In the genomic region with DNA sequence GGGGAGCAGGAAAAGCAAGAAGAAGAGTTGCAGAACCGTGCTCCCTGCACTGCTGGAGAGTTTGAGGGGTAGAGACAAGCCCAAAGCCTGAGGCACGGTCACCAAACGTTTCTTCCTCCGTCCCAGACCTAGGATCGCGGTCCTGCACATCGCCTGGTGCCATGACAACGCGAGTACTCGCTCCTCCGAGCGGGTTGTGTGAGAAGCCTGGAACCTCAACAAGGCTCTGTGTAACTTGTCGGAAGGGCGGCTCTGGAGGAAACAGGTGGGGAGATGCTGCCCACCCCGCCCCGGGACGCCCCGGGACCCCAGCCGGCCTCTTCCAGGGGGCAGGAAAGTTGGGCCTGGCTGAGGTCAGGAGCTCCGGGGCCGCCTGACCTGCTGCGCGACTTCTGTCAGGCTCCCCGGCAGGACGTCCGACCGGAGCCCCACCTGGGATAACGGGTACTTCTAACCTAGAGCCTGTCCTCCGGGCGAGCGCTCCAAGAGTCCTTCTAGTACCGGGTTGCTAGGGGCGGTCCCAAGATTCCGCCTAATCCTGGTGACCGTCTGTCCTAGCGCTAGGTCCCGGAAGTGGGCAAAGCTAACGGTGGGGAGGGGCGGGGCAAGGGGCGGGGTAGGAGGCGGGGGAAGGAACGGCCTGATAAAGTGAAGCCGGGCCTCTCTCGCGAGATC, we compare ENCODE assay signal across 7 mouse cellular contexts. TPM values are rescaled to one million over a fixed set of nuclear protein-coding genes. Genes with fewer than 3 reads are reported as not detected.
DNase-seq lines count a peak whose midpoint lies in the region; ATAC-seq and TF ChIP-seq lines count a peak whose summit lies in the region.

A gene (minus strand): TSS at position 590 of the 675 bp plus-strand sequence.

- peak; percentile 95 for ATAC-seq in lung, embryonic 15.5 days (ENCODE audit: borderline replicate concordance, extremely low read depth, low FRiP score, low TSS enrichment)
- peak; percentile 11; the same call in 1 of the 2 replicates for ATAC-seq in erythroid progenitor cell, adult 5-6 weeks (replicated peaks; ENCODE audit: low FRiP score, poor library complexity, severe bottlenecking)
- peak; percentile 94 for ATAC-seq in stomach, embryonic 14.5 days (ENCODE audit: insufficient number of reproducible peaks, insufficient read depth, low FRiP score, low read depth)

- H3K27ac ChIP-seq in lung, embryonic 15.5 days: peak within 1 kb of the TSS; percentile 91
- peak within 1 kb of the TSS; percentile 84 for H3K27ac ChIP-seq in bone marrow macrophage, adult 2 months (ENCODE audit: insufficient read depth, low read depth, low read length)
- peak within 1 kb of the TSS; percentile 90 for H3K27ac ChIP-seq in liver, adult 2 months (replicated peaks; ENCODE audit: insufficient read depth, low read depth, low read length)
- peak within 1 kb of the TSS; percentile 95 for H3K27ac ChIP-seq in stomach, embryonic 14.5 days (ENCODE audit: low read length)

- H3K9me3 ChIP-seq in lung, embryonic 15.5 days: no peaks in the 10 kb centered on the region
- H3K9me3 ChIP-seq in stomach, embryonic 14.5 days (ENCODE audit: control insufficient read depth, low read depth, low read length): no peaks in the 10 kb centered on the region

- H3K79me2 ChIP-seq in liver, adult 2 months (ENCODE audit: control insufficient read depth, insufficient read depth, low read length): peaks cover 18% of the 10 kb centered on the region; the same call in 1 of the 2 replicates

- no peaks in the 10 kb centered on the region for H3K27me3 ChIP-seq in lung, embryonic 15.5 days
- H3K27me3 ChIP-seq in liver, adult 2 months (ENCODE audit: control insufficient read depth, insufficient read depth, low read length): no peaks in the 10 kb centered on the region
- H3K27me3 ChIP-seq in stomach, embryonic 14.5 days (ENCODE audit: control insufficient read depth, insufficient read depth, low read length): no peaks in the 10 kb centered on the region

- TF ChIP-seq POLR2A in bone marrow macrophage, adult 2 months (IDR thresholded peaks at IDR 0.05; ENCODE audit: borderline replicate concordance, low read depth, low read length): no peak
- 0 out of 2 replicates have a peak, but pooled peaks have one; percentile 21 for TF ChIP-seq POLR2A in liver, adult 2 months (IDR thresholded peaks at IDR 0.05; ENCODE audit: extremely low read depth, insufficient read depth, low read length)

- WGBS in lung, embryonic 15.5 days: under 1% methylated on average over 44 of the region's 45 CpGs
- WGBS in liver, adult 2 months: under 1% methylated on average over 45 of the region's 45 CpGs
- WGBS in stomach, embryonic 14.5 days: under 1% methylated on average over 45 of the region's 45 CpGs

- peaks cover 23% of the 10 kb centered on the region for H3K4me1 ChIP-seq in lung, embryonic 15.5 days
- peaks cover 31% of the 10 kb centered on the region for H3K4me1 ChIP-seq in bone marrow macrophage, adult 2 months (ENCODE audit: control insufficient read depth, insufficient read depth, low read length)
- peaks cover 46% of the 10 kb centered on the region for H3K4me1 ChIP-seq in liver, adult 2 months (ENCODE audit: control insufficient read depth, insufficient read depth, low read length)
- peaks cover 15% of the 10 kb centered on the region for H3K4me1 ChIP-seq in stomach, embryonic 14.5 days (ENCODE audit: control insufficient read depth, insufficient read depth, low read length)

- TF ChIP-seq CTCF in bone marrow macrophage, adult 2 months (IDR thresholded peaks at IDR 0.05; ENCODE audit: low read depth, low read length): no peak
- TF ChIP-seq CTCF in liver, adult 2 months (IDR thresholded peaks at IDR 0.05; ENCODE audit: low read depth, low read length): no peak

- H3K4me3 ChIP-seq in lung, embryonic 15.5 days: peak within 1 kb of the TSS; percentile 75
- H3K4me3 ChIP-seq in bone marrow macrophage, adult 2 months (ENCODE audit: insufficient read depth, low read length): peak within 1 kb of the TSS; percentile 70
- peak within 1 kb of the TSS; percentile 86 for H3K4me3 ChIP-seq in liver, adult 2 months (ENCODE audit: insufficient read depth, low read depth, low read length)
- peak within 1 kb of the TSS; percentile 94 for H3K4me3 ChIP-seq in stomach, embryonic 14.5 days (ENCODE audit: low read depth, low read length)

- H3K9ac ChIP-seq in lung, embryonic 15.5 days: peak within 1 kb of the TSS; percentile 87
- H3K9ac ChIP-seq in liver, adult 2 months (ENCODE audit: low read depth, low read length): peak within 1 kb of the TSS; percentile 94
- H3K9ac ChIP-seq in stomach, embryonic 14.5 days (replicated peaks; ENCODE audit: low read depth, low read length): peak within 1 kb of the TSS; percentile 87

- H3K4me2 ChIP-seq in lung, embryonic 15.5 days: peak within 1 kb of the TSS; percentile 79
- H3K4me2 ChIP-seq in stomach, embryonic 14.5 days (replicated peaks; ENCODE audit: low read depth, low read length): peak within 1 kb of the TSS; percentile 94

- peaks cover 7% of the 10 kb centered on the region for H3K36me3 ChIP-seq in lung, embryonic 15.5 days
- H3K36me3 ChIP-seq in liver, adult 2 months (ENCODE audit: control insufficient read depth, insufficient read depth, low read length): no peaks in the 10 kb centered on the region
- H3K36me3 ChIP-seq in stomach, embryonic 14.5 days (ENCODE audit: control insufficient read depth, insufficient read depth, low read length): peaks cover 3% of the 10 kb centered on the region; the same call in 1 of the 2 replicates

- no peak for DNase-seq in lung, postnatal 14 days
- DNase-seq in liver, adult 2 months (ENCODE audit: extremely low read depth, low read depth, low spot score): no peak
- no peak for DNase-seq in frontal cortex, postnatal 36 days (ENCODE audit: low spot score in 2 of 2)

RNA-seq across cellular contexts. Expression of the gene that starts here (rescaled TPM):
- 0.24 and 0.57 TPM in 2 replicates for polyA plus RNA-seq in lung, embryonic 15.5 days (2015; fragmentation: Nextera tagmentation; extraction: Ambion mirVana)
- 0.72 and 0.83 TPM in 2 replicates for polyA plus RNA-seq in bone marrow macrophage, adult 2 months (2012; ENCODE audit: insufficient read depth, insufficient read length, missing spikeins)
- not detected in 2 replicates for total RNA-seq in erythroid progenitor cell, adult 5-6 weeks (2015; ENCODE audit: low replicate concordance)
- not detected in 2 replicates for total RNA-seq in erythroid progenitor cell, adult 5-6 weeks (2017; ENCODE audit: low replicate concordance)
- 0.13 and 0.18 TPM in 2 replicates for total RNA-seq in liver, adult 2 months (2014; rRNA removed)
- polyA plus RNA-seq in liver, adult 2 months (2012; rRNA removed): 0.22 and 0.23 TPM in 2 replicates
- 0.25 and 0.35 TPM in 2 replicates for polyA plus RNA-seq in stomach, embryonic 14.5 days (2014; fragmentation: Nextera tagmentation; extraction: Ambion mirVana)

Comparison
In these comparisons a context has a peak if more than half of its experiments do, and no peak if none do; other contexts are left out.
1. Peak in ATAC-seq, H3K4me3 ChIP-seq, H3K27ac ChIP-seq, H3K9ac ChIP-seq and H3K4me2 ChIP-seq in lung, embryonic 15.5 days; RNA of the gene not detected or under 1 TPM.
2. Peak in ATAC-seq in erythroid progenitor cell, adult 5-6 weeks; RNA of the gene not detected or under 1 TPM.
3. Peak in ATAC-seq, H3K4me3 ChIP-seq, H3K27ac ChIP-seq, H3K9ac ChIP-seq and H3K4me2 ChIP-seq in stomach, embryonic 14.5 days; RNA of the gene not detected or under 1 TPM.
4. ATAC-seq: peak in every context shown above with its lines; median percentile 95 in lung, embryonic 15.5 days; 94 in stomach, embryonic 14.5 days; 11 in erythroid progenitor cell, adult 5-6 weeks.